Mouse (Mus musculus): Measurements from ENCODE around the gene Kctd3. TPM values are rescaled to one million over a fixed set of nuclear protein-coding genes. Genes with fewer than 3 reads are reported as not detected.
"Not testable (repeated sequence)": the region's sequence is repeated elsewhere in the genome, so short reads cannot be mapped to it uniquely, and the experiment has no call there.

Gene Kctd3
- polyA plus RNA-seq, 1 experiment from 2014 or later = 36.4 TPM

- H3K9me3 ChIP-seq (ENCODE audit: control insufficient read depth, low read length) = no peaks in the 10 kb centered on the region
- no peak for DNase-seq (ENCODE audit: low spot score)
- H3K27me3 ChIP-seq (replicated peaks; ENCODE audit: control insufficient read depth, insufficient read depth, low read length) = no peaks in the 10 kb centered on the region
- 44% methylated on average over 3 of the region's 3 CpGs for WGBS
- H3K27ac ChIP-seq (ENCODE audit: low read depth) = no peak overlapping the region
- H3K4me1 ChIP-seq (replicated peaks; ENCODE audit: control insufficient read depth, insufficient read depth, low read length) = peaks cover 4% of the 10 kb centered on the region; the same call in 1 of the 2 replicates
- no peak overlapping the region for H3K4me2 ChIP-seq (ENCODE audit: low read length)
- ATAC-seq (replicated peaks; ENCODE audit: low FRiP score, low TSS enrichment, low read depth) = no peak
- no peak overlapping the region for H3K9ac ChIP-seq (ENCODE audit: low read length)
- H3K4me3 ChIP-seq (ENCODE audit: low read depth, low read length) = no peak overlapping the region
- H3K36me3 ChIP-seq (ENCODE audit: control insufficient read depth, insufficient read depth, low read length) = no peaks in the 10 kb centered on the region
Observed at GRCm38 (mm10) chr1:189047918-189048317, 40.3 kb upstream of the Kctd3 start.

- H3K4me3 ChIP-seq (ENCODE audit: low read depth, low read length) = no peak overlapping the region
- no peak overlapping the region for H3K27ac ChIP-seq (ENCODE audit: low read depth)
- no peaks in the 10 kb centered on the region for H3K9me3 ChIP-seq (ENCODE audit: control insufficient read depth, low read length)
- H3K4me2 ChIP-seq (ENCODE audit: low read length) = no peak overlapping the region
- WGBS = 70% methylated on average over 3 of the region's 3 CpGs
- peaks cover 4% of the 10 kb centered on the region; the same call in 1 of the 2 replicates for H3K4me1 ChIP-seq (replicated peaks; ENCODE audit: control insufficient read depth, insufficient read depth, low read length)
- DNase-seq (ENCODE audit: low spot score) (no peak), ATAC-seq (replicated peaks; ENCODE audit: low FRiP score, low TSS enrichment, low read depth) (no peak)
- H3K9ac ChIP-seq (ENCODE audit: low read length) = no peak overlapping the region
- no peaks in the 10 kb centered on the region for H3K27me3 ChIP-seq (replicated peaks; ENCODE audit: control insufficient read depth, insufficient read depth, low read length)
- no peaks in the 10 kb centered on the region for H3K36me3 ChIP-seq (ENCODE audit: control insufficient read depth, insufficient read depth, low read length)
Observed at GRCm38 (mm10) chr1:189046831-189047230, 39.2 kb upstream of the Kctd3 start.

- no peak overlapping the region for H3K9ac ChIP-seq (ENCODE audit: low read length)
- no peak overlapping the region for H3K4me2 ChIP-seq (ENCODE audit: low read length)
- WGBS = 89% methylated on average over 3 of the region's 3 CpGs
- no peak for ATAC-seq (replicated peaks; ENCODE audit: low FRiP score, low TSS enrichment, low read depth)
- no peak overlapping the region for H3K4me3 ChIP-seq (ENCODE audit: low read depth, low read length)
- no peaks in the 10 kb centered on the region for H3K36me3 ChIP-seq (ENCODE audit: control insufficient read depth, insufficient read depth, low read length)
- H3K4me1 ChIP-seq (replicated peaks; ENCODE audit: control insufficient read depth, insufficient read depth, low read length) = peaks cover 4% of the 10 kb centered on the region; the same call in 1 of the 2 replicates
- H3K27ac ChIP-seq (ENCODE audit: low read depth) = no peak overlapping the region
- no peak for DNase-seq (ENCODE audit: low spot score)
- no peaks in the 10 kb centered on the region for H3K9me3 ChIP-seq (ENCODE audit: control insufficient read depth, low read length)
- H3K27me3 ChIP-seq (replicated peaks; ENCODE audit: control insufficient read depth, insufficient read depth, low read length) = no peaks in the 10 kb centered on the region
Observed at GRCm38 (mm10) chr1:189046301-189046700, 38.7 kb upstream of the Kctd3 start.

- Histone ChIP-seq H3K4me2 (ENCODE audit: low read length) (no peak overlapping the region), H3K4me1 (replicated peaks; ENCODE audit: control insufficient read depth, insufficient read depth, low read length) (no peaks in the 10 kb centered on the region), H3K36me3 (ENCODE audit: control insufficient read depth, insufficient read depth, low read length) (no peaks in the 10 kb centered on the region), H3K4me3 (ENCODE audit: low read depth, low read length) (no peak overlapping the region), H3K27ac (ENCODE audit: low read depth) (no peak overlapping the region), H3K9ac (ENCODE audit: low read length) (no peak overlapping the region), H3K9me3 (ENCODE audit: control insufficient read depth, low read length) (0 out of 2 replicates have a peak, but pooled peaks cover 3% of the 10 kb centered on the region), H3K27me3 (replicated peaks; ENCODE audit: control insufficient read depth, insufficient read depth, low read length) (no peaks in the 10 kb centered on the region)
- WGBS = 67% methylated on average over 12 of the region's 12 CpGs
- ATAC-seq (replicated peaks; ENCODE audit: low FRiP score, low TSS enrichment, low read depth) = no peak
- no peak for DNase-seq (ENCODE audit: low spot score)
Observed at GRCm38 (mm10) chr1:189041261-189041660, 33.6 kb upstream of the Kctd3 start.

DNA sequence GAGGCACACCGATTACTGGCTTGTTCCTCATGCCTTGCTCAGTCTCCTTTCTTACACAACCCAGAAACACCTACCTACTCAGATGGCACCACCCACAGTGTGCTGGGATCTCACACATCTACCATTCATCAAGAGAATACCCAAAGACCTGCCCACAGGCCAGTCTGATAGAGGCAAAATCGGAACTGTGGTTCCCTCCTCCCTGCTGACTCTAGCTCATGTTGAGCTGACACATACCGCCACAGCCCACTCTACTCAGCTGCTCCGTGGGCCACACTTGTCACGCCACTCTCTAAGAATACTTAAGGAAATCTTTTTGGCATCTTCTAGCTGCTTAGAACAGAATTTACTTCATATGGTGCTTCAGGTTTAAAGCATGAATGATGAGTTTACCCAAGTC lies 31.7 kb upstream of the Kctd3 start:
- Histone ChIP-seq H3K27ac (ENCODE audit: low read depth) (no peak overlapping the region), H3K4me2 (ENCODE audit: low read length) (no peak overlapping the region), H3K9ac (ENCODE audit: low read length) (no peak overlapping the region), H3K27me3 (replicated peaks; ENCODE audit: control insufficient read depth, insufficient read depth, low read length) (no peaks in the 10 kb centered on the region), H3K36me3 (ENCODE audit: control insufficient read depth, insufficient read depth, low read length) (no peaks in the 10 kb centered on the region), H3K9me3 (ENCODE audit: control insufficient read depth, low read length) (0 out of 2 replicates have a peak, but pooled peaks cover 3% of the 10 kb centered on the region), H3K4me1 (replicated peaks; ENCODE audit: control insufficient read depth, insufficient read depth, low read length) (no peaks in the 10 kb centered on the region), H3K4me3 (ENCODE audit: low read depth, low read length) (no peak overlapping the region)
- DNase-seq (ENCODE audit: low spot score) (no peak), ATAC-seq (replicated peaks; ENCODE audit: low FRiP score, low TSS enrichment, low read depth) (no peak)
- 93% methylated on average over 5 of the region's 5 CpGs for WGBS

DNA sequence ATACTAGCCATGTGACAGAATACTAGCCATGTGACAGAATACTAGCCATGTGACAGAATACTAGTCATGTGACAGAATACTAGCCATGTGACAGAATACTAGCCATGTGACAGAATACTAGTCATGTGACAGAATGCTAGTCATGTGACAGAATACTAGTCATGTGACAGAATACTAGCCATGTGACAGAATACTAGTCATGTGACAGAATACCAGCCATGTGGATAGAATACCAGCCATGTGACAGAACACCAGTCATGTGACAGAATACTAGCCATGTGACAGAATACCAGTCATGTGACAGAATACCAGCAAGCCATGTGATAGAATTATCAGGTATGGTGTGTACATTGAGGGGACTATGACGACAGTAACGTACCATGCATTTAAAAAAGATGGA lies 25.2 kb upstream of the Kctd3 start:
- H3K9me3 ChIP-seq (ENCODE audit: control insufficient read depth, low read length); H3K27ac ChIP-seq (ENCODE audit: low read depth); H3K4me3 ChIP-seq (ENCODE audit: low read depth, low read length); ATAC-seq (replicated peaks; ENCODE audit: low FRiP score, low TSS enrichment, low read depth); H3K9ac ChIP-seq (ENCODE audit: low read length); H3K36me3 ChIP-seq (ENCODE audit: control insufficient read depth, insufficient read depth, low read length); DNase-seq (ENCODE audit: low spot score); H3K4me1 ChIP-seq (replicated peaks; ENCODE audit: control insufficient read depth, insufficient read depth, low read length); H3K27me3 ChIP-seq (replicated peaks; ENCODE audit: control insufficient read depth, insufficient read depth, low read length); H3K4me2 ChIP-seq (ENCODE audit: low read length): not testable (repeated sequence)
- WGBS = 87% methylated on average over 2 of the region's 2 CpGs

GRCm38 (mm10) chr1:189030975-189031374 lies 23.3 kb upstream of the Kctd3 start:
- H3K36me3 ChIP-seq (ENCODE audit: control insufficient read depth, insufficient read depth, low read length) = no peaks in the 10 kb centered on the region
- H3K27me3 ChIP-seq (replicated peaks; ENCODE audit: control insufficient read depth, insufficient read depth, low read length) = no peaks in the 10 kb centered on the region
- WGBS = 73% methylated on average over 7 of the region's 7 CpGs
- H3K4me1 ChIP-seq (replicated peaks; ENCODE audit: control insufficient read depth, insufficient read depth, low read length) = no peaks in the 10 kb centered on the region
- no peak for ATAC-seq (replicated peaks; ENCODE audit: low FRiP score, low TSS enrichment, low read depth)
- H3K4me3 ChIP-seq (ENCODE audit: low read depth, low read length) = no peak overlapping the region
- no peak overlapping the region for H3K9ac ChIP-seq (ENCODE audit: low read length)
- H3K9me3 ChIP-seq (ENCODE audit: control insufficient read depth, low read length) = no peaks in the 10 kb centered on the region
- H3K4me2 ChIP-seq (ENCODE audit: low read length) = no peak overlapping the region
- no peak for DNase-seq (ENCODE audit: low spot score)
- H3K27ac ChIP-seq (ENCODE audit: low read depth) = no peak overlapping the region

- Histone ChIP-seq H3K9me3 (ENCODE audit: control insufficient read depth, low read length) (no peaks in the 10 kb centered on the region), H3K27ac (ENCODE audit: low read depth) (no peak overlapping the region), H3K4me1 (replicated peaks; ENCODE audit: control insufficient read depth, insufficient read depth, low read length) (no peaks in the 10 kb centered on the region), H3K4me2 (ENCODE audit: low read length) (no peak overlapping the region), H3K9ac (ENCODE audit: low read length) (no peak overlapping the region), H3K36me3 (ENCODE audit: control insufficient read depth, insufficient read depth, low read length) (no peaks in the 10 kb centered on the region), H3K27me3 (replicated peaks; ENCODE audit: control insufficient read depth, insufficient read depth, low read length) (no peaks in the 10 kb centered on the region), H3K4me3 (ENCODE audit: low read depth, low read length) (no peak overlapping the region)
- peak; percentile 69 for DNase-seq (ENCODE audit: low spot score)
- ATAC-seq (replicated peaks; ENCODE audit: low FRiP score, low TSS enrichment, low read depth) = no peak
- WGBS = 49% methylated on average over 1 of the region's 1 CpGs
Observed at GRCm38 (mm10) chr1:189028267-189028666, 20.6 kb upstream of the Kctd3 start.

DNA sequence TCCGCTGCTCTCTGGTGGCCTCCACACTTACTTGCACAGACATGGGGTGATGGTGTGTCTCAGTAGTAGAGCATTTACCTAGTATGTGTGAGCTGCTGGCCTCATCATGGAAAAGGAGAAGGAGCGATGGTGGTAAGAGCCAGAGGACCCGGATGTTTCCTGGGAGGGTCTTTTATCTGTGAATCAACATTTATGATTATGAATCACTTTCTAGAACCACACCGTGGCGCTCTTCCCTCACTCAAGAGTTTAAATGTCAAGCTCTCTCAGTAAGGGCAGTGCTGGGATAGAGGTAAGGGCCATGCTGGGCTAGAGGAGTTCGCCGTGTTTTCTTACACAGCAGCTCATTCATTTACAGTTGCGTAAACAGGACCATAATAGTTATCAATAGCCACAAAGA lies 19.2 kb upstream of the Kctd3 start:
- WGBS = 48% methylated on average over 8 of the region's 8 CpGs
- Histone ChIP-seq H3K9ac (ENCODE audit: low read length) (no peak overlapping the region), H3K27ac (ENCODE audit: low read depth) (no peak overlapping the region), H3K9me3 (ENCODE audit: control insufficient read depth, low read length) (no peaks in the 10 kb centered on the region), H3K27me3 (replicated peaks; ENCODE audit: control insufficient read depth, insufficient read depth, low read length) (no peaks in the 10 kb centered on the region), H3K4me1 (replicated peaks; ENCODE audit: control insufficient read depth, insufficient read depth, low read length) (no peaks in the 10 kb centered on the region), H3K36me3 (ENCODE audit: control insufficient read depth, insufficient read depth, low read length) (no peaks in the 10 kb centered on the region), H3K4me2 (ENCODE audit: low read length) (no peak overlapping the region), H3K4me3 (ENCODE audit: low read depth, low read length) (no peak overlapping the region)
- ATAC-seq (replicated peaks; ENCODE audit: low FRiP score, low TSS enrichment, low read depth) = no peak
- peak; percentile 66 for DNase-seq (ENCODE audit: low spot score)

Measured in intestine, embryonic 14.5 days (tissue).